8 mouse cellular contexts compared by ENCODE assay signal in genomic region chr4:45972951-45973350, GRCm38 (mm10). TPM values are rescaled to one million over a fixed set of nuclear protein-coding genes. Genes with fewer than 3 reads are reported as not detected.
DNase-seq lines count a peak whose midpoint lies in the region; ATAC-seq and TF ChIP-seq lines count a peak whose summit lies in the region.

No protein-coding gene starts in this region.

- peak overlapping the region; percentile 94 for H3K4me2 ChIP-seq in lung, embryonic 14.5 days
- H3K4me2 ChIP-seq in embryonic facial prominence, embryonic 11.5 days (ENCODE audit: low read depth, low read length) = peak overlapping the region; percentile 93
- peak overlapping the region; percentile 68 for H3K4me2 ChIP-seq in hindbrain, postnatal 0 days (ENCODE audit: low read depth, low read length)

- H3K4me3 ChIP-seq in lung, embryonic 14.5 days (ENCODE audit: low read depth, low read length) = peak overlapping the region; percentile 91
- H3K4me3 ChIP-seq in embryonic facial prominence, embryonic 11.5 days (ENCODE audit: low read depth, low read length) = peak overlapping the region; percentile 80
- peak overlapping the region; percentile 88 for H3K4me3 ChIP-seq in hindbrain, postnatal 0 days (ENCODE audit: low read length)

- peak overlapping the region; percentile 74 for H3K9ac ChIP-seq in lung, embryonic 14.5 days
- H3K9ac ChIP-seq in embryonic facial prominence, embryonic 11.5 days (replicated peaks; ENCODE audit: low read length) = no peak overlapping the region
- peak overlapping the region; percentile 83 for H3K9ac ChIP-seq in hindbrain, postnatal 0 days (replicated peaks; ENCODE audit: low read length)

- H3K4me1 ChIP-seq in lung, embryonic 14.5 days (ENCODE audit: insufficient read depth) = no peaks in the 10 kb centered on the region; the same call in 1 of the 2 replicates
- H3K4me1 ChIP-seq in embryonic facial prominence, embryonic 11.5 days (ENCODE audit: control insufficient read depth, insufficient read depth, low read length) = no peaks in the 10 kb centered on the region
- no peaks in the 10 kb centered on the region for H3K4me1 ChIP-seq in hindbrain, postnatal 0 days (ENCODE audit: insufficient read depth, low read length)

- H3K36me3 ChIP-seq in lung, embryonic 14.5 days (ENCODE audit: insufficient read depth) = no peaks in the 10 kb centered on the region
- no peaks in the 10 kb centered on the region for H3K36me3 ChIP-seq in embryonic facial prominence, embryonic 11.5 days (replicated peaks; ENCODE audit: control insufficient read depth, insufficient read depth, low read depth, low read length)
- H3K36me3 ChIP-seq in hindbrain, postnatal 0 days (ENCODE audit: insufficient read depth, low read length) = no peaks in the 10 kb centered on the region

- H3K27ac ChIP-seq in lung, embryonic 14.5 days (ENCODE audit: low read depth) = no peak overlapping the region
- no peak overlapping the region for H3K27ac ChIP-seq in embryonic facial prominence, embryonic 11.5 days (replicated peaks; ENCODE audit: low read depth, low read length)
- H3K27ac ChIP-seq in hindbrain, postnatal 0 days = peak overlapping the region; percentile 78

- no peak for TF ChIP-seq CTCF in lung, embryonic 14.5 days (IDR thresholded peaks at IDR 0.05; ENCODE audit: low read depth)
- TF ChIP-seq CTCF in hindbrain, postnatal 0 days (IDR thresholded peaks at IDR 0.05; ENCODE audit: low read depth) = no peak

- no peaks in the 10 kb centered on the region for H3K9me3 ChIP-seq in lung, embryonic 14.5 days (ENCODE audit: low read depth, low read length)
- no peaks in the 10 kb centered on the region for H3K9me3 ChIP-seq in embryonic facial prominence, embryonic 11.5 days (replicated peaks; ENCODE audit: control insufficient read depth, low read length)
- no peaks in the 10 kb centered on the region for H3K9me3 ChIP-seq in hindbrain, postnatal 0 days (ENCODE audit: low read length)

- 25% methylated on average over 9 of the region's 9 CpGs for WGBS in lung, embryonic 14.5 days
- WGBS in embryonic facial prominence, embryonic 11.5 days = 28% methylated on average over 9 of the region's 9 CpGs
- 20% methylated on average over 9 of the region's 9 CpGs for WGBS in hindbrain, postnatal 0 days

- no peaks in the 10 kb centered on the region; the same call in 1 of the 2 replicates for H3K27me3 ChIP-seq in lung, embryonic 14.5 days (ENCODE audit: insufficient read depth, low read length)
- H3K27me3 ChIP-seq in embryonic facial prominence, embryonic 11.5 days (ENCODE audit: control insufficient read depth, insufficient read depth, low read length) = peaks cover 4% of the 10 kb centered on the region
- no peaks in the 10 kb centered on the region for H3K27me3 ChIP-seq in hindbrain, postnatal 0 days (ENCODE audit: insufficient read depth, low read length)

- ATAC-seq in lung, embryonic 14.5 days (ENCODE audit: insufficient read depth) = no peak
- ATAC-seq in embryonic facial prominence, embryonic 11.5 days (replicated peaks; ENCODE audit: insufficient number of reproducible peaks, low FRiP score, low TSS enrichment, low read depth) = no peak
- ATAC-seq in hindbrain, postnatal 0 days = 0 out of 2 replicates have a peak, but pooled peaks have one; percentile 8
- ATAC-seq in monocyte, adult 5-6 weeks (replicated peaks; ENCODE audit: insufficient number of reproducible peaks, low FRiP score, low TSS enrichment, poor library complexity, severe bottlenecking) = 0 out of 2 replicates have a peak, but pooled peaks have one; percentile 6
- no peak for ATAC-seq in inflammation-experienced regulatory T-cells, adult 6 months

- no peak for DNase-seq in lung, embryonic 14.5 days
- DNase-seq in lung, postnatal 36 days = no peak
- no peak for DNase-seq in embryonic facial prominence, embryonic 11.5 days (ENCODE audit: low spot score)
- no peak for DNase-seq in hindbrain, postnatal 0 days (ENCODE audit: low spot score)
- DNase-seq in T-cell, adult 2 months (ENCODE audit: low spot score) = no peak
- no peak for DNase-seq in urinary bladder, adult 2 months (ENCODE audit: low spot score)

RNA-seq across cellular contexts. Expression of gene Tdrd7, which starts 7.8 kb away (rescaled TPM):
- polyA plus RNA-seq in lung, embryonic 14.5 days (2014; fragmentation: Nextera tagmentation; extraction: Ambion mirVana) = 15.8 and 17.0 TPM in 2 replicates
- polyA plus RNA-seq in embryonic facial prominence, embryonic 11.5 days (2014; fragmentation: Nextera tagmentation; extraction: Ambion mirVana) = 9.3 and 11.8 TPM in 2 replicates
- 31.3 and 33.4 TPM in 2 replicates for total RNA-seq in hindbrain, postnatal 0 days (2014; rRNA removed)
- 23.6 and 26.1 TPM in 2 replicates for polyA plus RNA-seq in hindbrain, postnatal 0 days (2015; fragmentation: Nextera tagmentation; extraction: Ambion mirVana)
- total RNA-seq in monocyte, adult 5-6 weeks (2017) = 34.6 to 58.1 TPM (median 48.0 TPM) in 3 replicates
- polyA plus RNA-seq in urinary bladder, adult 2 months (2012; rRNA removed) = 30.6 and 31.7 TPM in 2 replicates
- polyA plus RNA-seq in inflammation-experienced regulatory T-cells, adult 6 months (2017; shearing (Covaris generic)) = 1 to 10 TPM; 2.8 to 7.7 (median 6.0) TPM

Comparison
In these comparisons a context has a peak if more than half of its experiments do, and no peak if none do; other contexts are left out.
1. ATAC-seq: peak in hindbrain, postnatal 0 days (single experiment) and monocyte, adult 5-6 weeks (single experiment); none in lung, embryonic 14.5 days (single experiment), embryonic facial prominence, embryonic 11.5 days (single experiment) and inflammation-experienced regulatory T-cells, adult 6 months (single experiment).
2. Peak in every context shown above with its lines, with median percentiles within 50 percentile points of each other: H3K4me2 ChIP-seq and H3K4me3 ChIP-seq.